Mouse (Mus musculus) right cerebral cortex, adult 18-20 months (tissue): ENCODE measurements at regions not wholly inside any gene's neighbourhood (a gene's known extent, or its start where the extent isn't known, plus 50 kb on each side); places are given as distances from the start of the nearest gene placed in this dataset.
"Not testable (repeated sequence)": the region's sequence is repeated elsewhere in the genome, so short reads cannot be mapped to it uniquely, and the experiment has no call there.

Experiments used
- DNase-seq: peaks from one replicate; pipeline ENCODE4 v3.0.0; 2022; ENCODE audit warnings: mixed read lengths

- no peak for DNase-seq
These were observed 345.9 kb upstream of the Atp10a start for GRCm38 (mm10) chr7:58310096-58310495.

GRCm38 (mm10) chr7:58322381-58322780 lies 333.6 kb upstream of the Atp10a start:
- DNase-seq = peak; percentile 1

- DNase-seq = peak; percentile 3
These were observed 288.6 kb upstream of the Atp10a start for GRCm38 (mm10) chr7:58367384-58367783.

- DNase-seq = peak; percentile 79
These were observed 272.6 kb upstream of the Atp10a start for GRCm38 (mm10) chr7:58383401-58383800.

- DNase-seq = no peak
These were observed 267.6 kb upstream of the Atp10a start for GRCm38 (mm10) chr7:58388326-58388725.

GRCm38 (mm10) chr7:58392391-58393115 lies 263.4 kb upstream of the Atp10a start:
- DNase-seq = no peak

GRCm38 (mm10) chr7:58397992-58398391 lies 258.0 kb upstream of the Atp10a start:
- DNase-seq = no peak

GRCm38 (mm10) chr7:58398558-58399144 lies 257.3 kb upstream of the Atp10a start:
- peak; percentile 11 for DNase-seq

GRCm38 (mm10) chr7:58399145-58399604 lies 256.8 kb upstream of the Atp10a start:
- peak; percentile 96 for DNase-seq

GRCm38 (mm10) chr7:58399651-58400050 lies 256.3 kb upstream of the Atp10a start:
- no peak for DNase-seq

- no peak for DNase-seq
These were observed 255.4 kb upstream of the Atp10a start for GRCm38 (mm10) chr7:58400594-58400993.

- no peak for DNase-seq
These were observed 218.9 kb upstream of the Atp10a start for GRCm38 (mm10) chr7:58436888-58437625.

GRCm38 (mm10) chr7:58442535-58443184 lies 213.3 kb upstream of the Atp10a start:
- no peak for DNase-seq

GRCm38 (mm10) chr7:58443297-58443696 lies 212.7 kb upstream of the Atp10a start:
- DNase-seq = no peak

GRCm38 (mm10) chr7:58445781-58446180 lies 210.2 kb upstream of the Atp10a start:
- no peak for DNase-seq

- DNase-seq = no peak
These were observed 209.7 kb upstream of the Atp10a start for GRCm38 (mm10) chr7:58446261-58446660.

- no peak for DNase-seq
These were observed 207.2 kb upstream of the Atp10a start for GRCm38 (mm10) chr7:58448727-58449126.

- no peak for DNase-seq
These were observed 204.0 kb upstream of the Atp10a start for GRCm38 (mm10) chr7:58451981-58452380.

GRCm38 (mm10) chr7:58458146-58458545 lies 197.8 kb upstream of the Atp10a start:
- not testable (repeated sequence) for DNase-seq

- peak; percentile 16 for DNase-seq
These were observed 195.0 kb upstream of the Atp10a start for GRCm38 (mm10) chr7:58460939-58461338.

GRCm38 (mm10) chr7:58473150-58473549 lies 182.8 kb upstream of the Atp10a start:
- DNase-seq = peak; percentile 6

- no peak for DNase-seq
These were observed 180.8 kb upstream of the Atp10a start for GRCm38 (mm10) chr7:58475139-58475538.

- peak; percentile 24 for DNase-seq
These were observed 167.7 kb upstream of the Atp10a start for GRCm38 (mm10) chr7:58488250-58488649.
